In genomic region chr5:25011019-25011485, GRCm38 (mm10) we compare ENCODE assay signal across 7 mouse cellular contexts.
A peak's percentile ranks its signal among the peaks of the same experiment; 100 is the strongest.
DNase-seq lines count a peak whose midpoint lies in the region; ATAC-seq lines count a peak whose summit lies in the region.

No protein-coding gene starts in this region.

- peak; percentile 46; the same call in 1 of the 2 replicates for ATAC-seq in limb, embryonic 11.5 days (ENCODE audit: insufficient number of reproducible peaks, low FRiP score, low TSS enrichment, low read depth)
- ATAC-seq in midbrain, embryonic 14.5 days (ENCODE audit: low FRiP score, low TSS enrichment): peak; percentile 46

- DNase-seq in adrenal gland, postnatal 10 days: peak; percentile 85
- DNase-seq in embryo, embryonic 9.5 days (ENCODE audit: extremely low spot score): peak; percentile 88
- DNase-seq in heart, adult 18-20 months: peak; percentile 86 to 92
- peak; percentile 85 for DNase-seq in kidney, adult 18-20 months
- DNase-seq in limb, embryonic 11.5 days (ENCODE audit: low spot score): peak; percentile 91
- DNase-seq in midbrain, embryonic 14.5 days: peak; percentile 94
- DNase-seq in spleen, adult 12 weeks (ENCODE audit: low spot score): peak; percentile 45

- no peaks in the 10 kb centered on the region for H3K9me3 ChIP-seq in limb, embryonic 11.5 days (ENCODE audit: control insufficient read depth, low read length)
- H3K9me3 ChIP-seq in midbrain, embryonic 14.5 days (ENCODE audit: control insufficient read depth, low read length): no peaks in the 10 kb centered on the region

- peaks cover 6% of the 10 kb centered on the region for H3K4me1 ChIP-seq in limb, embryonic 11.5 days (ENCODE audit: control insufficient read depth, insufficient read depth, low read length)
- 0 out of 2 replicates have a peak, but pooled peaks cover 6% of the 10 kb centered on the region for H3K4me1 ChIP-seq in midbrain, embryonic 14.5 days (ENCODE audit: control insufficient read depth, insufficient read depth, low read length)

- no peak overlapping the region for H3K27ac ChIP-seq in limb, embryonic 11.5 days (replicated peaks; ENCODE audit: low read depth, low read length)
- H3K27ac ChIP-seq in midbrain, embryonic 14.5 days (replicated peaks; ENCODE audit: low read depth, low read length): no peak overlapping the region

- H3K4me2 ChIP-seq in limb, embryonic 11.5 days (ENCODE audit: low read depth, severe bottlenecking): peak overlapping the region; percentile 32; the same call in 1 of the 2 replicates
- H3K4me2 ChIP-seq in midbrain, embryonic 14.5 days (ENCODE audit: low read length): peak overlapping the region; percentile 32

- no peak overlapping the region for H3K4me3 ChIP-seq in limb, embryonic 11.5 days (ENCODE audit: low read depth, low read length)
- no peak overlapping the region for H3K4me3 ChIP-seq in midbrain, embryonic 14.5 days (replicated peaks; ENCODE audit: low read depth, low read length)

- WGBS in limb, embryonic 11.5 days: 5% methylated on average over 8 of the region's 8 CpGs
- WGBS in midbrain, embryonic 14.5 days: 11% methylated on average over 8 of the region's 8 CpGs

- H3K9ac ChIP-seq in limb, embryonic 11.5 days (ENCODE audit: low read length): no peak overlapping the region
- H3K9ac ChIP-seq in midbrain, embryonic 14.5 days (replicated peaks; ENCODE audit: low read length): no peak overlapping the region; the same call in 1 of the 2 replicates

- H3K36me3 ChIP-seq in limb, embryonic 11.5 days (ENCODE audit: control insufficient read depth, insufficient read depth, low read length): no peaks in the 10 kb centered on the region
- no peaks in the 10 kb centered on the region for H3K36me3 ChIP-seq in midbrain, embryonic 14.5 days (ENCODE audit: control insufficient read depth, insufficient read depth, low read length)

- no peaks in the 10 kb centered on the region for H3K27me3 ChIP-seq in limb, embryonic 11.5 days (ENCODE audit: control insufficient read depth, insufficient read depth, low read length)
- H3K27me3 ChIP-seq in midbrain, embryonic 14.5 days (ENCODE audit: control insufficient read depth, insufficient read depth, low read length): no peaks in the 10 kb centered on the region
